Mouse (Mus musculus) thymus, adult 2 months (tissue): ENCODE measurements around the gene Zdhhc14.

Experiments
- CTCF ChIP-seq: fragments of 200-500 bp; IDR thresholded peaks from 2 replicates; pipeline ENCODE4 v1.5.1; 2012; ENCODE audit warnings: mild to moderate bottlenecking, control low read depth, low read length, moderate library complexity, borderline replicate concordance; ENCODE audit not compliant: control insufficient read depth, poor library complexity, insufficient read depth; ENCODE audit errors: extremely low read depth
- POLR2A ChIP-seq: fragments of 200-500 bp; IDR thresholded peaks from 2 replicates; pipeline ENCODE4 v1.6.1; 2012; ENCODE audit warnings: mild to moderate bottlenecking, low read length, control low read depth, moderate library complexity; ENCODE audit not compliant: control insufficient read depth, poor library complexity, insufficient read depth; ENCODE audit errors: extremely low read depth

DNA sequence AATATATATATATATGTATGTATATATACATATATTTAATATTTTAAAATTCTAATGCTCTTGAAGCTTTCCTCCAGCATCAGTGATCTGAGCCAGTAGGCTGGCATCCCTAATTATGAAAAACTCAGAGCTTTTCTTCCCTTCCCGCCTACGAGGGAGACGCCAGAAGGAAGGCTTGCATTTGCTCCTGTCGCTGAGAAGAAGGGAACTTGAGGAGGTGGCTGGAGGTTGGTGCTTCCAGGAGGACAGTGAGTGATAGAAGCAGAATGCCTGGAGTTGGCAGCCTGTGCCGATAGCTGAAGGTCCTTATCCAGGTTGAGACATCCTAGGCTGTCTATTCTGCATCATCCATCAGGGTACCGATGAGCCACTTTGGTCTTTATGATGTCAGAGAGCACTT is 37.2 kb downstream of the Zdhhc14 start:
- TF ChIP-seq CTCF (no peak), POLR2A (no peak)
